Mouse (Mus musculus) lung, postnatal 0 days (tissue): Measurements from ENCODE around the gene Depdc1b.

ENCODE experiments used
- CTCF ChIP-seq: IDR thresholded peaks from 2 replicates; pipeline ENCODE4 v1.5.1; 2016; ENCODE audit warnings: antibody characterized with exemption, mild to moderate bottlenecking
- EP300 ChIP-seq: IDR thresholded peaks from 2 replicates; pipeline ENCODE4 v1.6.1; 2016; ENCODE audit warnings: antibody characterized with exemption, mild to moderate bottlenecking, control low read depth

DNA sequence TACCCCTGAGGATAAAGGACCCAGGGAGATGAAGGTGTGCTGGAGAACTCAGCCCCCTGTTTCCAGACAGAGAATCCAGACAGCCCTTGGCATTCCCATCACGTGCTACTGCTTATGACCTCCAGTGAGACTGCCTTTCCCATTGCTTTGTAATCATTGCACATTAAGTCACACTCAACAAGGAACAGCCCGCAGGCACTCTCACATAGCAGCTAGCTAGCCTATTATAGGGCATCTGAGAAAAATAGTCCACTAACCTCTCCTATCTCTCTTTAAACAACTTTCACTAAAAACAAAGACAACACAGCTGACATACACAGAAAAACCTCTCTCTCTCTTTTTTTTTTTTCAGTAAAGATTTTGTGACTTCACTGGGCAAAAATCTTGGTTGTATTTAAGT lies 113.5 kb downstream of the Depdc1b start:
- TF ChIP-seq CTCF = no peak
- no peak for TF ChIP-seq EP300
